Mouse (Mus musculus) megakaryocyte, embryonic 14.5 days (primary cell): Measurements from ENCODE around the gene Cnr2. TPM values are rescaled to one million over a fixed set of nuclear protein-coding genes. Genes with fewer than 3 reads are reported as not detected.

ENCODE experiments used
- H3K27me3 ChIP-seq: replicated peaks from 2 replicates; pipeline ENCODE3; 2012; ENCODE audit warnings: inconsistent platforms
- H3K36me3 ChIP-seq: replicated peaks from 2 replicates; pipeline ENCODE3; 2012; ENCODE audit warnings: low read length, inconsistent platforms, mixed read lengths
- H3K4me1 ChIP-seq: 2 replicates; pipeline ENCODE4 v1.6.1; 2012; ENCODE audit warnings: inconsistent platforms
- H3K4me3 ChIP-seq: replicated peaks from 2 replicates; pipeline ENCODE3; 2012; ENCODE audit warnings: moderate library complexity, mild to moderate bottlenecking, inconsistent platforms
- H3K9me3 ChIP-seq: 2 replicates; pipeline ENCODE4 v1.6.1; 2012; ENCODE audit warnings: inconsistent platforms
- FLI1 ChIP-seq: IDR thresholded peaks from 2 replicates; pipeline ENCODE4 v1.6.1; 2012; ENCODE audit warnings: low read length, inconsistent platforms, mixed read lengths
- GATA1 ChIP-seq: IDR thresholded peaks from 3 replicates; pipeline ENCODE4 v1.6.1; 2012; ENCODE audit warnings: mixed read lengths, low read length, inconsistent platforms, borderline replicate concordance
- polyA plus RNA-seq: library from polyadenylated mRNA; stranded (reverse); fragments of >175 nt; gene quantifications from 2 replicates; pipeline ENCODE4 v1.2.3, GENCODE M21; 2012; ENCODE audit warnings: low replicate concordance; ENCODE audit not compliant: insufficient read depth

Cnr2 gene
- polyA plus RNA-seq, 1 experiment: 4.9 TPM

DNA sequence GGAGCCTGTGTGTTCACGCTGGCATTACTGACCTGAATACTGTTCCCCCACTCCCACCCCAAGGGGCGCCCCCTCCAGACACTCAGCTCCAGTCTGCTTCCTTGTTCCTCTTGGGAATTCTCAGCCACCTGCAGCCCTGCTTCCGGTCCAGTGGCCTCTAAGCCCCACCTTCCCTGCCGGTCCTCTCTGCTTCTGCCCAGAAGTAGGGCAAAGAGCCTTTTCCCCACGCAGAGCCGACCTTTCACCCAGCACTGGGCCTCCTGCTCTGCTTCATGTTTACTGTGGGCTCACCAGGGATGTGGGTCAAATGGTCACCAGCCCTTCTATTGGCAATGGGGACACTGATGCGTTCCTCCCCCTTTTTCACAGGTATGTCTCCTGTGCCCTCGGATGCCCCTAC, 63.2 kb downstream of the Cnr2 start:
- Histone ChIP-seq H3K4me3 (no peak overlapping the region), H3K27me3 (no peaks in the 10 kb centered on the region), H3K9me3 (no peaks in the 10 kb centered on the region), H3K4me1 (peaks cover 47% of the 10 kb centered on the region), H3K36me3 (peaks cover 87% of the 10 kb centered on the region)
- TF ChIP-seq GATA1 (no peak), FLI1 (no peak)

- TF ChIP-seq FLI1: no peak
- TF ChIP-seq GATA1: no peak
- H3K27me3 ChIP-seq: no peaks in the 10 kb centered on the region
- H3K4me3 ChIP-seq: no peak overlapping the region
- H3K4me1 ChIP-seq: peaks cover 59% of the 10 kb centered on the region
- peaks cover 74% of the 10 kb centered on the region for H3K36me3 ChIP-seq
- H3K9me3 ChIP-seq: no peaks in the 10 kb centered on the region
Observed at GRCm38 (mm10) chr4:135960717-135961116, 65.5 kb downstream of the Cnr2 start.

DNA sequence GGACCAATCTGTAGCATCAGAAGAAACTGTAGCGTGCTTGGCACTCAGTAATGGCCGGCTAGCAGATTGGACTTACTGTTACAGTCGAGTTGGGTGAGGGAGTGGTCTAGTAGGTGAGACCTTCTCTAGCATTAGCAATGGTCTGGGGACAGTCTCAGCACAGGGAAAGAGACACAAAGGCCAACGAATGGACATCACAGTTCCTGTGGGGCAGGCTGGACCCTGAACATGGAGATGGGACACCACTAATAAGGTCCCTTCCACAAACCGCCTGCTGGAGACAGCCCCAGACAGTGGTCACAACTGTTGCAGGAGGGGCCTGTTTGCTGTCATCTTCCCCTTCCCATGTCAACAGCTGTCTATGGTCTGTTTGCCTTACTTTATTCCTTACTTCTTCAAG, 66.5 kb downstream of the Cnr2 start:
- H3K36me3 ChIP-seq: peaks cover 74% of the 10 kb centered on the region
- no peaks in the 10 kb centered on the region for H3K9me3 ChIP-seq
- H3K4me3 ChIP-seq: peak overlapping the region; percentile 17
- peaks cover 68% of the 10 kb centered on the region for H3K4me1 ChIP-seq
- no peaks in the 10 kb centered on the region for H3K27me3 ChIP-seq
- TF ChIP-seq FLI1 (no peak), GATA1 (no peak)

DNA sequence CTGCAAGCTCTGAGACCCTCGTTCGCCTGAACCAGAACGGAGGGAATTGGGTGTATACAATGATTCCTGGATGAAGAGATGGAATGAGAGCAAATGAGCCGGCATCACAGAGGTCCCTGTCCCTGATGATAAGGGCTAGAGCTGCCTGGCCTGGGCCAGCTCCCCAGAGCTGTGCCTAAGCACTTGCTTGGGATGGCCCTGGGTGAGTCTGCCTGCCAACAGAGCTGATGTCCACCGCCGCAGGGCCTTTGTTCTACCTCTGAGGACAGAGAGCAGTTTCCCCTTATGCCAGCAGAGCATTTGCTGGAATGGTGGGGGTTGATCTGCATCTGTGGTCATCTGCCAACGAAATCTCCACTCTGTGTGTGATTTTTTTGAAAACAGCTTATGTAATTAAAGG, 67.0 kb downstream of the Cnr2 start:
- peaks cover 77% of the 10 kb centered on the region for H3K36me3 ChIP-seq
- peaks cover 68% of the 10 kb centered on the region for H3K4me1 ChIP-seq
- no peak for TF ChIP-seq FLI1
- no peak for TF ChIP-seq GATA1

DNA sequence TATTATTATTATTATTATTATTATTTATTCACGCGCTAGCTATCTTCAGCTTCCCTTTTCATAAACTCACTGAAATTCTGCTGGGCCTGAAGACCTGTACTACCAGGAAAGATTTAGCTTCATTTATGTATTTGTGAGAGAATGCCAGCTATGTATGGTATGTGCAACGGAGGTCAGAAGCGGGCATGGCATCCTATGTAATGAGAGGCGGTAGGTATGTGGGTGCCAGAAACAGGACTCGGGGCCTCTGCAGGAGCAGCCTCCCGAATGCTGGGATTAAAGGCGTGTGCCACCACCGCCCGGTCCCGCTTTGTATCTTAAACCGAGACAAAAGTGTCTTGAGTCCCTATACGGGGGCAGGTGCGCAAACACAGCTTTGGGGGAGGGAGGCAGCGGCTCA, 67.8 kb downstream of the Cnr2 start:
- H3K36me3 ChIP-seq: peaks cover 77% of the 10 kb centered on the region

More for the DNA sequence above, 67.0 kb downstream of the Cnr2 start:
- H3K9me3 ChIP-seq: no peaks in the 10 kb centered on the region
- H3K27me3 ChIP-seq: no peaks in the 10 kb centered on the region
- H3K4me3 ChIP-seq: no peak overlapping the region

GRCm38 (mm10) chr4:135963457-135964193, 68.4 kb downstream of the Cnr2 start, which contains the start of gene Gale:
Gene Gale (plus strand): TSS chr4:135963727.
- Histone ChIP-seq H3K36me3 (peaks cover 77% of the 10 kb centered on the region), H3K27me3 (no peaks in the 10 kb centered on the region), H3K4me1 (peaks cover 58% of the 10 kb centered on the region), H3K4me3 (peak within 1 kb of the TSS; percentile 95), H3K9me3 (no peaks in the 10 kb centered on the region)
- TF ChIP-seq FLI1 (0 out of 2 replicates have a peak, but pooled peaks have one; percentile 49), GATA1 (no peak)

More for the DNA sequence above, 67.8 kb downstream of the Cnr2 start:
- Histone ChIP-seq H3K4me3 (peak overlapping the region; percentile 95), H3K4me1 (peaks cover 65% of the 10 kb centered on the region), H3K9me3 (no peaks in the 10 kb centered on the region), H3K27me3 (no peaks in the 10 kb centered on the region)
- no peak for TF ChIP-seq GATA1
- TF ChIP-seq FLI1: no peak

DNA sequence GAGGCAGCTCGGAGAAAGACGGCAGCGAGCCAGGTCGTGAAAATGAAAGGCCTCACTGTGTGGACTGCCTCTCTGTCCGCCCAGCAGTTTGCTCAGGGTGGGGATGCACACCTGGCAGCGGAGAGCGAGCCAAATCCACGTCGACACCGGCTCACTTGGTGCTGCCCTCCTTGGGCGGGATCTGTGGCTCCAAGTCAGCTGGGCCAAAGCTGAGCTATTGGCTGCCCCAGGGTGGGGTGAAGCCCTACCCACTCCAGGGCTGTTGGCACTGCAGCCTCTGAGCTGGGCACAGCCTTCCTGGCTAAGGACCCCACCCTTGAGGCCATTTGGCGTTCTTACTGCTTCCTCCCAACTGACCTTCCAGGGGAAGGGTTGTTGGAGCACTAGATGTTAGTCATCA, 69.2 kb downstream of the Cnr2 start:
- H3K36me3 ChIP-seq: peaks cover 77% of the 10 kb centered on the region
- TF ChIP-seq FLI1: no peak
- no peak for TF ChIP-seq GATA1
- no peaks in the 10 kb centered on the region for H3K27me3 ChIP-seq
- no peaks in the 10 kb centered on the region for H3K9me3 ChIP-seq
- H3K4me3 ChIP-seq: peak overlapping the region; percentile 95
- peaks cover 63% of the 10 kb centered on the region for H3K4me1 ChIP-seq

DNA sequence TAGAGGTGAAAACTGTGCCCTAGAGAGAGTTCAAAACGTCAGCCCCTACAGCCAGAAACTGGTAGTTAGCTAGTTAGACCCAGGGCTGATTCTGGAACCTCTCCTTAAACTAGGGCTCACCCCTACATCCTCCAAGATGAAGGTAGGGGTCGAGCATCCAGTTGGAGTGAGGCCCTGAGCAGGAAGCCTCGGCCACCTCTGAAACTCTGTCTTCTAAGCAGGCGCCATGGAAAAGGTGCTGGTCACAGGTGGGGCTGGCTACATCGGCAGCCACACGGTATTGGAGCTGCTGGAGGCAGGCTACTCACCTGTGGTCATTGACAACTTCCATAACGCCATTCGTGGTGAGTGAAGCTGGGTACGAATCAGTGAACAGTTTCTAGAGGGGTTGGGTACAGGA, 69.9 kb downstream of the Cnr2 start:
- no peaks in the 10 kb centered on the region for H3K27me3 ChIP-seq
- TF ChIP-seq FLI1 (no peak), GATA1 (no peak)
- peaks cover 77% of the 10 kb centered on the region for H3K36me3 ChIP-seq
- H3K4me1 ChIP-seq: peaks cover 68% of the 10 kb centered on the region
- H3K9me3 ChIP-seq: no peaks in the 10 kb centered on the region
- H3K4me3 ChIP-seq: peak overlapping the region; percentile 95

DNA sequence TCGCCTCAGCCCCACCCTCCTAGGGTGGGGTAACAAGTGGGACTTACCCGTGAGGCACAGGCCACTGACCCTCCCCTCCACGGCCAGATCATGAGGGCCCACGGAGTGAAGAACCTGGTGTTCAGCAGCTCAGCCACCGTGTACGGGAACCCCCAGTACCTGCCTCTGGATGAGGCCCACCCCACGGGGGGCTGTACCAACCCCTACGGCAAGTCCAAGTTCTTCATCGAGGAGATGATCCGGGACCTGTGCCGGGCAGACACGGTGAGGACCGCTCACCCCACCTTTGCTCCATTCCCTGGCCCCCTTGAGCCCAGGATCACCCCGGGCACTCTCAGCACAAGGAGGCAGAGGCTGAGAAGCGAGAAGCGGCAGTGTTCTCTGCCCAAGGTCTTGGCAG, 71.1 kb downstream of the Cnr2 start:
- Histone ChIP-seq H3K9me3 (no peaks in the 10 kb centered on the region), H3K4me3 (no peak overlapping the region), H3K27me3 (no peaks in the 10 kb centered on the region), H3K4me1 (peaks cover 70% of the 10 kb centered on the region), H3K36me3 (peaks cover 73% of the 10 kb centered on the region)
- TF ChIP-seq GATA1 (no peak), FLI1 (no peak)

- H3K9me3 ChIP-seq: no peaks in the 10 kb centered on the region
- H3K4me3 ChIP-seq: no peak overlapping the region
- peaks cover 64% of the 10 kb centered on the region for H3K36me3 ChIP-seq
- no peaks in the 10 kb centered on the region for H3K27me3 ChIP-seq
- TF ChIP-seq GATA1: no peak
- TF ChIP-seq FLI1: no peak
- peaks cover 70% of the 10 kb centered on the region for H3K4me1 ChIP-seq
Observed at GRCm38 (mm10) chr4:135967086-135967760, 72.0 kb downstream of the Cnr2 start.
